Mouse (Mus musculus) spleen, embryonic (tissue): ENCODE results near the gene Polr1c.

Experiments
- CTCF ChIA-PET: fragments of 350-600 bp; sonication (Branson Sonifier 250); formaldehyde crosslinking; loops from one replicate; lab custom pipeline; 2022; lab: Charles Lee

Gene Polr1c

GRCm38 (mm10) chr17:46265918-46266618, 18.2 kb upstream of the Polr1c start:
- CTCF ChIA-PET: interaction anchor here (0.7 to 0.8 kb wide), 2 partner anchors 14 to 588 kb away, joined by 3 read pairs; no protein-coding TSS in a partner anchor

- CTCF ChIA-PET: interaction anchor here (0.7 to 0.8 kb wide), 2 partner anchors 13 to 588 kb away, joined by 3 read pairs; no protein-coding TSS in a partner anchor
Observed at GRCm38 (mm10) chr17:46265502-46265901, 17.6 kb upstream of the Polr1c start.

GRCm38 (mm10) chr17:46262201-46262694, 14.4 kb upstream of the Polr1c start:
- CTCF ChIA-PET: no interaction called here

- CTCF ChIA-PET: no interaction called here
Observed at GRCm38 (mm10) chr17:46259675-46260074, 11.8 kb upstream of the Polr1c start.

GRCm38 (mm10) chr17:46258279-46259053, 10.6 kb upstream of the Polr1c start:
- CTCF ChIA-PET: no interaction called here

GRCm38 (mm10) chr17:46255147-46255546, 7.3 kb upstream of the Polr1c start:
- CTCF ChIA-PET: no interaction called here

GRCm38 (mm10) chr17:46254106-46254505, 6.3 kb upstream of the Polr1c start:
- CTCF ChIA-PET: no interaction called here

GRCm38 (mm10) chr17:46253452-46254084, 5.7 kb upstream of the Polr1c start, which contains the start of gene Lrrc73:
Lrrc73 (plus strand) TSS chr17:46253531.
- CTCF ChIA-PET: interaction anchor here (0.6 kb wide), 1 partner anchor 360 kb away, joined by 3 read pairs; no protein-coding TSS in a partner anchor

GRCm38 (mm10) chr17:46252571-46253451, 5.0 kb upstream of the Polr1c start:
- CTCF ChIA-PET: interaction anchor here (0.6 to 0.7 kb wide), 3 partner anchors 13 to 595 kb away, joined by 3 to 4 read pairs (median 3); no protein-coding TSS in a partner anchor

GRCm38 (mm10) chr17:46251174-46251573, 3.3 kb upstream of the Polr1c start:
- CTCF ChIA-PET: no interaction called here

GRCm38 (mm10) chr17:46248189-46248522, 302 bp upstream of the Polr1c start:
- CTCF ChIA-PET: no interaction called here

- CTCF ChIA-PET: no interaction called here
Observed at GRCm38 (mm10) chr17:46244579-46244978, 3.3 kb downstream of the Polr1c start.

- CTCF ChIA-PET: no interaction called here
Observed at GRCm38 (mm10) chr17:46243624-46244023, 4.2 kb downstream of the Polr1c start.

GRCm38 (mm10) chr17:46242993-46243392, 4.9 kb downstream of the Polr1c start:
- CTCF ChIA-PET: no interaction called here

GRCm38 (mm10) chr17:46242274-46242673, 5.6 kb downstream of the Polr1c start:
- CTCF ChIA-PET: no interaction called here

- CTCF ChIA-PET: no interaction called here
Observed at GRCm38 (mm10) chr17:46241471-46241870, 6.4 kb downstream of the Polr1c start.

GRCm38 (mm10) chr17:46239516-46240114, 8.2 kb downstream of the Polr1c start:
- CTCF ChIA-PET: no interaction called here

GRCm38 (mm10) chr17:46237480-46237879, 10.4 kb downstream of the Polr1c start:
- CTCF ChIA-PET: interaction anchor here (0.6 kb wide), 1 partner anchor 134 kb away, joined by 11 read pairs; no protein-coding TSS in a partner anchor

- CTCF ChIA-PET: interaction anchor here (0.6 kb wide), 1 partner anchor 1127 kb away, joined by 7 read pairs; no protein-coding TSS in a partner anchor
Observed at GRCm38 (mm10) chr17:46237079-46237478, 10.8 kb downstream of the Polr1c start.

- CTCF ChIA-PET: no interaction called here
Observed at GRCm38 (mm10) chr17:46236067-46236466, 11.8 kb downstream of the Polr1c start.
